Mouse (Mus musculus) liver, embryonic 14.5 days (tissue): ENCODE results near the gene Zbtb37.

Experiments
- CTCF ChIP-seq: IDR thresholded peaks from 2 replicates; pipeline ENCODE4 v1.5.1; 2016; ENCODE audit warnings: antibody characterized with exemption, low read depth, control low read depth
- EP300 ChIP-seq: IDR thresholded peaks from 2 replicates; pipeline ENCODE4 v1.6.1; 2016; ENCODE audit warnings: antibody characterized with exemption, low read depth

DNA sequence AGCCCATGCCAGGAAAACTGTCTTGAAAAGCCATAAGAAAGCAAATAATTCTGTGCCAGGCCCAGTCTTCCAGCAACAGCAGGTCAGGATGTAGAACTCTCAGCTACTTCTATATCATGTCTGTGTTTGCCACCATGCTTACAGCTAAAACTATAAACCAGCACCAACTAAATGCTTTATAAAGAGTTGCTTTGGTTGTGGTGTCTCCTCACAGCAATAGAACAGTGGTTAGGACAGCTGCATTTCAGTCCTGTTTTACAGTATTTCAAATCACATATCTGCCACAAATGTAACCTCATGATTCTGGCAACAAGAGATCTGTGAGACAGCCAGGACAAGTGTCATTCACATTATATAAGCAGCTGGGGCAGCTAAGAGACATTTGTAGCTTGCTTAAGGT, 6.2 kb upstream of the Zbtb37 start:
- TF ChIP-seq EP300 (no peak), CTCF (no peak)
